Mouse (Mus musculus): ENCODE data around the gene Tpd52l1. TPM values are rescaled to one million over a fixed set of nuclear protein-coding genes. Genes with fewer than 3 reads are reported as not detected.
A peak's percentile ranks its signal among the peaks of the same experiment; 100 is the strongest.
"Not testable (repeated sequence)": the region's sequence is repeated elsewhere in the genome, so short reads cannot be mapped to it uniquely, and the experiment has no call there.

The Tpd52l1 gene
- total RNA-seq (2017): 0.32 TPM in 1 of 2 replicates, not detected in the other

- peak; percentile 99 for ATAC-seq (replicated peaks; ENCODE audit: low read depth, poor library complexity, severe bottlenecking)
These were observed at the start of gene Tpd52l1 for GRCm38 (mm10) chr10:31445291-31446124. Gene Tpd52l1 (minus strand): TSS chr10:31445958.

- no peak for ATAC-seq (replicated peaks; ENCODE audit: low read depth, poor library complexity, severe bottlenecking)
These were observed 48.5 kb upstream of the Tpd52l1 start for GRCm38 (mm10) chr10:31494296-31494695.

GRCm38 (mm10) chr10:31467043-31467898 lies 21.5 kb upstream of the Tpd52l1 start:
- no peak for ATAC-seq (replicated peaks; ENCODE audit: low read depth, poor library complexity, severe bottlenecking)

GRCm38 (mm10) chr10:31465840-31466541 lies 20.2 kb upstream of the Tpd52l1 start:
- ATAC-seq (replicated peaks; ENCODE audit: low read depth, poor library complexity, severe bottlenecking): peak; percentile 83; the same call in 1 of the 2 replicates

- 0 out of 2 replicates have a peak, but pooled peaks have one; percentile 54 for ATAC-seq (replicated peaks; ENCODE audit: low read depth, poor library complexity, severe bottlenecking)
These were observed 19.7 kb upstream of the Tpd52l1 start for GRCm38 (mm10) chr10:31465424-31465823.

GRCm38 (mm10) chr10:31463044-31463443 lies 17.3 kb upstream of the Tpd52l1 start:
- ATAC-seq (replicated peaks; ENCODE audit: low read depth, poor library complexity, severe bottlenecking): no peak

- ATAC-seq (replicated peaks; ENCODE audit: low read depth, poor library complexity, severe bottlenecking): no peak
These were observed 11.0 kb upstream of the Tpd52l1 start for GRCm38 (mm10) chr10:31456806-31457205.

- no peak for ATAC-seq (replicated peaks; ENCODE audit: low read depth, poor library complexity, severe bottlenecking)
These were observed 1.3 kb upstream of the Tpd52l1 start for GRCm38 (mm10) chr10:31447083-31447482.

- no peak for ATAC-seq (replicated peaks; ENCODE audit: low read depth, poor library complexity, severe bottlenecking)
These were observed 1.6 kb downstream of the Tpd52l1 start for GRCm38 (mm10) chr10:31444206-31444605.

GRCm38 (mm10) chr10:31441491-31441890 lies 4.3 kb downstream of the Tpd52l1 start:
- no peak for ATAC-seq (replicated peaks; ENCODE audit: low read depth, poor library complexity, severe bottlenecking)

- ATAC-seq (replicated peaks; ENCODE audit: low read depth, poor library complexity, severe bottlenecking): no peak
These were observed 9.7 kb downstream of the Tpd52l1 start for GRCm38 (mm10) chr10:31436047-31436446.

GRCm38 (mm10) chr10:31417956-31418355 lies 27.8 kb downstream of the Tpd52l1 start:
- no peak for ATAC-seq (replicated peaks; ENCODE audit: low read depth, poor library complexity, severe bottlenecking)

- ATAC-seq (replicated peaks; ENCODE audit: low read depth, poor library complexity, severe bottlenecking): no peak
These were observed 52.8 kb downstream of the Tpd52l1 start for GRCm38 (mm10) chr10:31392990-31393389.

- no peak for ATAC-seq (replicated peaks; ENCODE audit: low read depth, poor library complexity, severe bottlenecking)
These were observed 54.9 kb downstream of the Tpd52l1 start for GRCm38 (mm10) chr10:31390777-31391395.

GRCm38 (mm10) chr10:31388566-31388965 lies 57.2 kb downstream of the Tpd52l1 start:
- not testable (repeated sequence) for ATAC-seq (replicated peaks; ENCODE audit: low read depth, poor library complexity, severe bottlenecking)

- ATAC-seq (replicated peaks; ENCODE audit: low read depth, poor library complexity, severe bottlenecking): not testable (repeated sequence)
These were observed 75.6 kb downstream of the Tpd52l1 start for GRCm38 (mm10) chr10:31370200-31370599.

GRCm38 (mm10) chr10:31359749-31360148 lies 86.0 kb downstream of the Tpd52l1 start:
- ATAC-seq (replicated peaks; ENCODE audit: low read depth, poor library complexity, severe bottlenecking): no peak

- no peak for ATAC-seq (replicated peaks; ENCODE audit: low read depth, poor library complexity, severe bottlenecking)
These were observed 90.8 kb downstream of the Tpd52l1 start for GRCm38 (mm10) chr10:31354886-31355461.

- ATAC-seq (replicated peaks; ENCODE audit: low read depth, poor library complexity, severe bottlenecking): no peak
These were observed 91.6 kb downstream of the Tpd52l1 start for GRCm38 (mm10) chr10:31354141-31354540.
